Mouse (Mus musculus): ENCODE data around the gene Prpf40a. TPM values are rescaled to one million over a fixed set of nuclear protein-coding genes. Genes with fewer than 3 reads are reported as not detected.
A peak's percentile ranks its signal among the peaks of the same experiment; 100 is the strongest.

Gene Prpf40a
- total and polyA plus RNA-seq, 2 experiments from 2014 or later, result 45.4 to 99.3 TPM

DNA sequence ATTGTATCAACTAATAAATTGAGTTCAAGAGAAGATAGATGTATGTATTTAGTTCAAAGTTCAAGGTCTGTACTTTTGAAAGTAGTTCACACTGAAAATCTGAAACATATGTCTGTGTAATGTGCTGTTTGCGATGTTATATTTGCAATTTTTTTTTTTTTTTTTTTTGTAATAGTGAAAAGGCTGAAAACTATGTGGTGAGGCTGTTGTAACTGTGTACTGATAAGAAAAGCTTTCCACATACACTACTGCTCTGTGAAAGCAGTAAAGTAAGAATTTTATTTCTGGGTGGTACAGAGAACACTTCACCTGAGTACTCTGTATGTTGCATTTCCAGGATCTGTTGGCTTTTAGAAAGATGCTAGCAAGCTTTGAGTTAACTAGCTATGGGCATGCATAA is 8.1 kb upstream of the Prpf40a start:
- no peak overlapping the region for H3K4me2 ChIP-seq (ENCODE audit: low read depth, low read length)
- no peak for DNase-seq (ENCODE audit: low spot score)
- no peak overlapping the region for H3K4me3 ChIP-seq (ENCODE audit: low read length)
- no peak for ATAC-seq
- no peak overlapping the region for H3K9ac ChIP-seq (replicated peaks; ENCODE audit: low read length)
- H3K27ac ChIP-seq, result no peak overlapping the region
- H3K36me3 ChIP-seq (ENCODE audit: insufficient read depth, low read length), result peaks cover 3% of the 10 kb centered on the region; the same call in 1 of the 2 replicates
- TF ChIP-seq CTCF (IDR thresholded peaks at IDR 0.05; ENCODE audit: low read depth), result no peak
- no peaks in the 10 kb centered on the region for H3K27me3 ChIP-seq (ENCODE audit: insufficient read depth, low read length)
- no peaks in the 10 kb centered on the region for H3K4me1 ChIP-seq (ENCODE audit: insufficient read depth, low read length)
- H3K9me3 ChIP-seq (ENCODE audit: low read length), result no peaks in the 10 kb centered on the region
- 97% methylated on average over 1 of the region's 1 CpGs for WGBS

DNA sequence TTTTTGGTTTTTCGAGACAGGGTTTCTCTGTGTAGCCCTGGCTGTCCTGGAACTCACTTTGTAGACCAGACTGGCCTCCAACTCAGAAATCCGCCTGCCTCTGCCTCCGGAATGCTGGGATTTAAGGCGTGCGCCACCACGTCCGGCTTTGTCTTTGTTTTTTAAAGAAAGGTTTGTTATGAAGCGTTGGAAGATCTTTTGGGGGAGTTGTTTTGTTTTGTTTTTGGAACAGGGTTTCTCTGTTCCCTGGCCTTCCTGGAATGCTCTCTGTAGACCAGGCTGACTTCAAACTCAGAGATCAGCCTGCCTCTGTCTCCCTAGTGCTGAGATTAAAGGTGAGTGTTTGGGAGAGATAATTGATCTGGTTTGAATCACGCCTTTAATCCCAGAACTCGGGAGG is 5.3 kb upstream of the Prpf40a start:
- DNase-seq (ENCODE audit: low spot score) (no peak), ATAC-seq (no peak)
- 95% methylated on average over 10 of the region's 10 CpGs for WGBS
- H3K36me3 ChIP-seq (ENCODE audit: insufficient read depth, low read length), result peaks cover 3% of the 10 kb centered on the region; the same call in 1 of the 2 replicates
- no peak overlapping the region for H3K4me3 ChIP-seq (ENCODE audit: low read length)
- H3K4me1 ChIP-seq (ENCODE audit: insufficient read depth, low read length), result 0 out of 2 replicates have a peak, but pooled peaks cover 4% of the 10 kb centered on the region
- no peaks in the 10 kb centered on the region for H3K27me3 ChIP-seq (ENCODE audit: insufficient read depth, low read length)
- H3K4me2 ChIP-seq (ENCODE audit: low read depth, low read length), result no peak overlapping the region
- no peak overlapping the region for H3K27ac ChIP-seq
- H3K9ac ChIP-seq (replicated peaks; ENCODE audit: low read length), result no peak overlapping the region
- TF ChIP-seq CTCF (IDR thresholded peaks at IDR 0.05; ENCODE audit: low read depth), result no peak
- no peaks in the 10 kb centered on the region for H3K9me3 ChIP-seq (ENCODE audit: low read length)

DNA sequence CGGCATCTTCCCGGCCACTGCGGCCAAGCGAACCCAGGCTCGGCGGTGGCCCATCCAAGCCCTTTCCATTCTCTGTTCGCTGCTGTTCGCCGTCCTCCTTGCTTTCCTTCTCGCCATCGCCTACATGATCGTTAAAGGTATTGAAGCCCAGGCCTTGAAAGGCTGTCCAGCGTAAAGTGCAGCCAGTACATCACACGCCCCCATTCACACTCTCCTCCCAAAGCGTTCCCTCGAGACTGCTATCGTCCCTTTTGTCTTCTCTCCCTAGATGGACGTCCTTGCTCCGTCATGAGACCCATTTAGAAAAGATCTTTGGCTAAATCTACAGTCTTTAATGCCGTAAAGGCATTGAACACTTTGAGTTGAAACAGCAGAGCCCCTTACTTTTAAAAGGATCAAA is 1.3 kb upstream of the Prpf40a start:
- Histone ChIP-seq H3K4me3 (ENCODE audit: low read length) (peak overlapping the region; percentile 71), H3K4me2 (ENCODE audit: low read depth, low read length) (peak overlapping the region; percentile 91), H3K9me3 (ENCODE audit: low read length) (no peaks in the 10 kb centered on the region), H3K27me3 (ENCODE audit: insufficient read depth, low read length) (no peaks in the 10 kb centered on the region), H3K36me3 (ENCODE audit: insufficient read depth, low read length) (0 out of 2 replicates have a peak, but pooled peaks cover 3% of the 10 kb centered on the region), H3K9ac (replicated peaks; ENCODE audit: low read length) (peak overlapping the region; percentile 71), H3K27ac (peak overlapping the region; percentile 95), H3K4me1 (ENCODE audit: insufficient read depth, low read length) (0 out of 2 replicates have a peak, but pooled peaks cover 4% of the 10 kb centered on the region)
- ATAC-seq, result no peak
- WGBS, result under 1% methylated on average over 19 of the region's 20 CpGs
- DNase-seq (ENCODE audit: low spot score), result peak; percentile 61
- TF ChIP-seq CTCF (IDR thresholded peaks at IDR 0.05; ENCODE audit: low read depth), result no peak

DNA sequence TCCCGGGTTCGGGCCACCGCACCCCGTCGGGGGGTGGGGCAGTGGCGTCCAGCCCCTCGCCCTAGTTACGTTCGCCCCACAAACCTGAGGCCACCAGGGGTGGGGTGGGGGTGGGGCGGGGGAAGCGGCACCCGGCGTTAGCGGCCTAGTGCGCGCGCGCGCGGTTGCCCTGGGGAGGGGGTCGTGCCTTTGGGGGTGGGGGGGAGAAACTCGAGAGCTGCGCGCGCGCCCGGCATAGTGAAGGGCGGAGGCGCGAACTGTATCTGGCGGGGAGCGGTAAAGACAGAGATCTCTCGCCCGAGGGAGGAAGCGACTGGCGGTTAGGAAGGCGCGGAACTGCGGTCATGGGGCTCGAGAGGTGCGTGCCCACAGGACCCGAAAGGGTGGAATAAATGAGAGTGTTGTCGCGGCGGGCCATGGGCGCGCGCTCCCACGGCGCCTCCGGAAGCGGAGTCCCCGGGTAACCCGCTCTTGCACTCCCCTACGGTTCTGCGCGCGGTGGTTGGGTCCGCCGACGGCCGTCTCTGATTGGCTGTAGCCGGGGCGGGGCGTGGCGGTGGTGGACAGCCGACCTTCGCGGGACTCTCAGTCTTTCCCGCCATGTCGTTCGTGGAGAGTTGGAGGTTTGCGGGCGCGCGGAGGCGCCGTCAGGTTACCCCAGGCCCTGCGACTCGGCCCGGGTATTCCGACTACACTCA is 588 bp upstream of the Prpf40a start, which contains the start of gene Arl6ip6:
Gene Arl6ip6 (plus strand): TSS at position 204 of the 698 bp plus-strand sequence.
- H3K4me1 ChIP-seq (ENCODE audit: insufficient read depth, low read length), result 0 out of 2 replicates have a peak, but pooled peaks cover 4% of the 10 kb centered on the region
- peak within 1 kb of the TSS; percentile 95 for H3K27ac ChIP-seq
- peak within 1 kb of the TSS; percentile 91 for H3K4me2 ChIP-seq (ENCODE audit: low read depth, low read length)
- H3K27me3 ChIP-seq (ENCODE audit: insufficient read depth, low read length), result no peaks in the 10 kb centered on the region
- DNase-seq (ENCODE audit: low spot score), result peak; percentile 97
- WGBS, result under 1% methylated on average over 81 of the region's 82 CpGs
- H3K4me3 ChIP-seq (ENCODE audit: low read length), result peak within 1 kb of the TSS; percentile 71
- no peak for TF ChIP-seq CTCF (IDR thresholded peaks at IDR 0.05; ENCODE audit: low read depth)
- peak within 1 kb of the TSS; percentile 71 for H3K9ac ChIP-seq (replicated peaks; ENCODE audit: low read length)
- H3K36me3 ChIP-seq (ENCODE audit: insufficient read depth, low read length), result 0 out of 2 replicates have a peak, but pooled peaks cover 3% of the 10 kb centered on the region
- peak; percentile 93 for ATAC-seq
- no peaks in the 10 kb centered on the region for H3K9me3 ChIP-seq (ENCODE audit: low read length)

DNA sequence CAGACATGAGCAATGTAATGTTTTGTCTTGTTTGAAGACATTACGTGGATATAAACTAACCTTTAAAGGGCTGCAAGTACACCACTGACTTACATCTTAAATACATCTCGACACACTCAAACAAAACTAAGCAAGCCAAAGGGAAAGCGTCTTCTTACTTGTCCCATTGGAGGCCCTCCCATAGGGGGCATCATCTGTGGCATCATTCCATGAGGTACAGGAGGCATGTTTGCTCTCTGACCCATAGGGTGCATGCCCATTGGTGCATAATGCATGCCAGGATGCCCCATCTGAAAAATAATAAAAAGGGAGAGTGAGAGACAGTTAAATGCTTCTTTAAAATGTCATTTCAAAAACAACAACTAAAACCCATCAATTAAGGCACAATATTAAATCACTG is 1.3 kb downstream of the Prpf40a start:
- Histone ChIP-seq H3K9me3 (ENCODE audit: low read length) (no peaks in the 10 kb centered on the region), H3K27me3 (ENCODE audit: insufficient read depth, low read length) (no peaks in the 10 kb centered on the region), H3K36me3 (ENCODE audit: insufficient read depth, low read length) (0 out of 2 replicates have a peak, but pooled peaks cover under 1% of the 10 kb centered on the region), H3K9ac (replicated peaks; ENCODE audit: low read length) (no peak overlapping the region), H3K4me1 (ENCODE audit: insufficient read depth, low read length) (0 out of 2 replicates have a peak, but pooled peaks cover 4% of the 10 kb centered on the region), H3K27ac (no peak overlapping the region), H3K4me2 (ENCODE audit: low read depth, low read length) (peak overlapping the region; percentile 65), H3K4me3 (ENCODE audit: low read length) (peak overlapping the region; percentile 71)
- WGBS, result 60% methylated on average over 3 of the region's 3 CpGs
- DNase-seq (ENCODE audit: low spot score) (peak; percentile 24), ATAC-seq (no peak)
- peak; percentile 28; the same call in 1 of the 2 replicates for TF ChIP-seq CTCF (IDR thresholded peaks at IDR 0.05; ENCODE audit: low read depth)

DNA sequence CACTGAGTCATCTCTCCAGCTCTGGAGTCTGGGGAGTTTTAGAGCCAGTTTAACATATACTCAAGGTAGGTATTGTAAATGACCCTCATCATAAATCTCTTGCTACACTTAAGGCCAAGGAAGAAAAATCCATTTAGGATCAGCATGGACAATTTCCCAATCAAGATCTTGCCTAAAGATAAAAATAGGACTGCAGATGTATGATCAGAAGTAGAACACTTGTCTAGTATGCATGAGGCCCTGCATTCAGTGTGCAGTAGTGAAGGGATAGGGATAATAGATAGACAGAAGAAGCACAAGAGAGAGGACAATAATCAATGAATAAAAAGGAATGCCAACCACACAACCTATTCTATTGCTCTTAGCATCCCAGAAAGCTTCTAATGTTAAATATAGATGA is 11.2 kb downstream of the Prpf40a start:
- no peaks in the 10 kb centered on the region for H3K36me3 ChIP-seq (ENCODE audit: insufficient read depth, low read length)
- H3K9me3 ChIP-seq (ENCODE audit: low read length), result no peaks in the 10 kb centered on the region
- no peaks in the 10 kb centered on the region for H3K27me3 ChIP-seq (ENCODE audit: insufficient read depth, low read length)
- H3K9ac ChIP-seq (replicated peaks; ENCODE audit: low read length), result no peak overlapping the region
- DNase-seq (ENCODE audit: low spot score), result no peak
- TF ChIP-seq CTCF (IDR thresholded peaks at IDR 0.05; ENCODE audit: low read depth), result no peak
- H3K4me3 ChIP-seq (ENCODE audit: low read length), result no peak overlapping the region
- no peak overlapping the region for H3K4me2 ChIP-seq (ENCODE audit: low read depth, low read length)
- H3K27ac ChIP-seq, result no peak overlapping the region
- no peaks in the 10 kb centered on the region for H3K4me1 ChIP-seq (ENCODE audit: insufficient read depth, low read length)
- no peak for ATAC-seq

DNA sequence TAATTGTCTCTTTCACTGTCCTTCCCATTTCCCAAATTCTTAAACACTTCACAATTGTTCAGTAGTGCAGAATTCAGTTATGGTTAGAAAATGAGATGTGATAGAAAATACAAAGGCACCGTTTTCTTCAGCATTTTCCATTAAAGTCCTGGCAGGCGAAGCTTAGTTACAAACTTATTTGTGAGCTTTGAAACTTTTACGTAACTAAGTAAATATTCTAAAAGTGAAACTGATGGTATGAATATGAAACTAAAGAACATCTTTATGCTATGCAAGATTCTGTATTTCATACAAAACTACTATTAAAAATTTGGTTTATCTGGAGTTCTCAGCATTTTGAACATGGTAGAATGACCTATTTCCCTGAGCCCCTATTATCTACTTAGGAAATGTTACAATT is 12.1 kb downstream of the Prpf40a start:
- Histone ChIP-seq H3K4me3 (ENCODE audit: low read length) (no peak overlapping the region), H3K9ac (replicated peaks; ENCODE audit: low read length) (no peak overlapping the region), H3K9me3 (ENCODE audit: low read length) (no peaks in the 10 kb centered on the region), H3K4me2 (ENCODE audit: low read depth, low read length) (no peak overlapping the region), H3K36me3 (ENCODE audit: insufficient read depth, low read length) (peaks cover 4% of the 10 kb centered on the region; the same call in 1 of the 2 replicates), H3K27ac (no peak overlapping the region), H3K27me3 (ENCODE audit: insufficient read depth, low read length) (no peaks in the 10 kb centered on the region), H3K4me1 (ENCODE audit: insufficient read depth, low read length) (no peaks in the 10 kb centered on the region)
- DNase-seq (ENCODE audit: low spot score) (no peak), ATAC-seq (no peak)
- WGBS, result 86% methylated on average over 3 of the region's 3 CpGs
- TF ChIP-seq CTCF (IDR thresholded peaks at IDR 0.05; ENCODE audit: low read depth), result no peak

Data from hindbrain, postnatal 0 days (tissue).